Mouse (Mus musculus) stomach, embryonic 14.5 days (tissue): ENCODE data around the gene Comt. TPM values are rescaled to one million over a fixed set of nuclear protein-coding genes. Genes with fewer than 3 reads are reported as not detected.

Experiments
- ATAC-seq: fragments of 200-750 bp; cut with Nextera tagmentation; 2 replicates; pipeline ENCODE4 v1.8.0; 2017; ENCODE audit warnings: low read depth, moderate TSS enrichment; ENCODE audit not compliant: insufficient number of reproducible peaks, insufficient read depth, low FRiP score
- H3K27ac ChIP-seq: fragments of 300-500 bp; sonication (generic); 2 replicates; pipeline ENCODE4 v1.5.1; 2014; ENCODE audit warnings: mild to moderate bottlenecking, low read length, moderate library complexity, mixed read lengths
- H3K27me3 ChIP-seq: fragments of 300-500 bp; sonication (generic); 2 replicates; pipeline ENCODE4 v1.6.1; 2014; ENCODE audit warnings: low read length, control low read depth, mixed read lengths; ENCODE audit not compliant: control insufficient read depth, insufficient read depth
- H3K36me3 ChIP-seq: fragments of 300-500 bp; sonication (generic); 2 replicates; pipeline ENCODE4 v1.6.1; 2014; ENCODE audit warnings: mild to moderate bottlenecking, control low read depth, low read length, moderate library complexity, mixed read lengths; ENCODE audit not compliant: control insufficient read depth, insufficient read depth
- H3K4me1 ChIP-seq: fragments of 300-500 bp; sonication (generic); 2 replicates; pipeline ENCODE4 v1.6.1; 2014; ENCODE audit warnings: low read length, control low read depth, mixed read lengths; ENCODE audit not compliant: control insufficient read depth, insufficient read depth
- H3K4me2 ChIP-seq: fragments of 300-500 bp; sonication (generic); replicated peaks from 2 replicates; pipeline ENCODE4 v1.6.1; 2014; ENCODE audit warnings: low read depth, low read length, control low read depth
- H3K4me3 ChIP-seq: fragments of 300-500 bp; sonication (generic); 2 replicates; pipeline ENCODE4 v1.5.1; 2014; ENCODE audit warnings: low read depth, low read length, control low read depth
- H3K9ac ChIP-seq: fragments of 300-500 bp; sonication (generic); replicated peaks from 2 replicates; pipeline ENCODE4 v1.6.1; 2014; ENCODE audit warnings: low read depth, mild to moderate bottlenecking, control low read depth, low read length, moderate library complexity, mixed read lengths
- H3K9me3 ChIP-seq: fragments of 300-500 bp; sonication (generic); 2 replicates; pipeline ENCODE4 v1.6.1; 2016; ENCODE audit warnings: low read depth, low read length, control low read depth; ENCODE audit not compliant: control insufficient read depth
- whole genome bisulfite sequencing: fragments of 180-500 bp; shearing (Covaris S2); extraction: QIAGEN DNeasy Blood & Tissue Kit; methylation state at CpG from one replicate; pipeline ENCODE4 v1.1.7; 2014; 5-methylcytosine and 5-hydroxymethylcytosine counted together
- polyA plus RNA-seq: library from polyadenylated mRNA; unstranded; fragments of >200 nt; fragmentation: Nextera tagmentation; extraction: Ambion mirVana; gene quantifications from 2 replicates; pipeline ENCODE4 v1.2.1, GENCODE M21; 2014

Gene Comt
- polyA plus RNA-seq, 1 experiment from 2014 or later, result 99.0 TPM

DNA sequence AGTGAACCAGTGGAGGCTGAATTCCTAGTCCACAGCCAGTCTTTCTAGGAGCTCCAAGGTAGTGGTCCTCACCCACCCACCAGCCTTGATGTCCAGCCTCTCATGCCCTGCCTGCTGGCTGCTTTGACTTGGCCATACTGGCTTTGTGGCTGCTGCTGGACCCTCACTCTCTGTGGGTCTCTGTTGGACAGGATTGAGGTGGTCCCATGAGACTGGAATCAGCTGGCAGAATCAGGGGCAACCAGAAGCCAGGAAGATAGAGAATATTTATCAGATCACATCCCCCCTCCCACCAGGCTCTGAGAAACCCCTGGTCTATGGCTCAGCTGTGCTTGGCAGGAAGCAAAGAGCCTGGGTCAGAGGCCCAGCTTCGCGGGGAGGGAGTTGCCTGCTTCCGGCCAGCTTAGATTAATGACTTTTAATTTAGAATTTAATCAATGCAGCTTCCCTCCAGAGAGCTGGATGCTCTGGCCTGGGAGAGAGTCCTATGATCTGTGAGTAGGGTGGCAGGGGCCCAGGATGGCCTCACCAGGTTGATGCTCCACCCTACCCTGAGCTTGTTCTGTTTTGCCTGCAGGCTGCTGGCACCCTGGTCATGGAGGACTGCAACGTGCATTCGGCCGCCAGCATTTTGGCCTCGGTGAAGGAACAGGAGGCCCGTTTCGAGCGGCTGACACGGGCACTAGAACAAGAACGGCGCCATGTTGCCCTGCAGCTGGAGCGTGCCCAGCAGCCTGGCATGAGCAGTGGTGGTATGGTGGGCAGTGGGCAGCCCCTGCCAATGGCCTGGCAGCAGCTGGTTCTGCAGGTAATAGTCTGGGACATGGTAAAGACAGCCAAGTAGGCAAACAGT is 37.8 kb downstream of the Comt start:
- WGBS, result 79% methylated on average over 14 of the region's 14 CpGs
- H3K36me3 ChIP-seq, result no peaks in the 10 kb centered on the region
- H3K4me1 ChIP-seq, result peaks cover 25% of the 10 kb centered on the region; the same call in 1 of the 2 replicates
- H3K9ac ChIP-seq, result no peak overlapping the region
- no peak for ATAC-seq
- peak overlapping the region; percentile 6; the same call in 1 of the 2 replicates for H3K27ac ChIP-seq
- H3K27me3 ChIP-seq, result no peaks in the 10 kb centered on the region
- no peaks in the 10 kb centered on the region for H3K9me3 ChIP-seq
- H3K4me3 ChIP-seq, result no peak overlapping the region
- no peak overlapping the region for H3K4me2 ChIP-seq

DNA sequence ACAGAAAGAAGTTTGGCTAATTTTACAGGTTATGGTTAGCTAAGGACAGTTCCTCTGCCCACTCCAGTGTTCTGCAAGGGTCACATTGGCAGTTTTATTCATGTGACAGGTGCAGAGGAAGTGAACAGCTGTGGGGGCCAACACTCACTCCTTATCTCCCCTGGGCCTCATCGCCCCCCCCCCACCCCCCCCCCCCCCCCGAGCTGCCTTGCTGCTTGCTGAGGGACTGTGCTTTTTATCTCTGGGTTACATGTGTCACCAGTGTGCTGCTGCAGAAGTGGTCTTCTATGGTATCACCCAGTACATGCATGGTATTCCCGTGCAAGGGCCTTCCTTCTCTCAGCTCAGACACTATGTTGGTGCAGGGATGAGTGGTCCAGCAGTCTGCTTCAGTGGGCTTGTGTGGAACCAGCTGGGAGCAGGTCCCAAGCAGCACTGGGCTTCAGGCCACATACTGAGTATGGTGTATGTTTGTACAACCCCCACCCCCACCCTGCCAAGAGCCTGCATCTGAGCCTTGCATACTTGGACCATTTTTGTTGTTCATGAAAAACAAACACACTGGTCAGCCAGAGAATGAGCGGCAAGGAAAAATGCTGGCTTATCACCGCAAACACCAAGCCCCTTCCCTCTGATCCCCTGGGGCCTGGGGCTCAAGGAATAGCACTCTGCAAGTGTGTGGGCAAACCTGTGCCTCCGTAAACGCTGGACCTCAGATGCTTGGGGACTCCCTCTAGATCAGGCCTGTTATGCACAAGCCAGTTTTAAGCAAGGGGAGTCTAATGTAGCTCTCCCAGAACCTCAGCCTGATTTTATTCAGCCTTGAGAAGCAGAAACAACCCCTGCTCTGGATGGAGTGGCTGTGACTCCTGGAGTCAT is 38.7 kb downstream of the Comt start:
- Histone ChIP-seq H3K9me3 (no peaks in the 10 kb centered on the region), H3K27me3 (no peaks in the 10 kb centered on the region), H3K4me2 (no peak overlapping the region), H3K27ac (peak overlapping the region; percentile 6; the same call in 1 of the 2 replicates), H3K4me1 (peaks cover 25% of the 10 kb centered on the region; the same call in 1 of the 2 replicates), H3K4me3 (no peak overlapping the region), H3K9ac (no peak overlapping the region), H3K36me3 (no peaks in the 10 kb centered on the region)
- 35% methylated on average over 6 of the region's 7 CpGs for WGBS
- ATAC-seq, result no peak

DNA sequence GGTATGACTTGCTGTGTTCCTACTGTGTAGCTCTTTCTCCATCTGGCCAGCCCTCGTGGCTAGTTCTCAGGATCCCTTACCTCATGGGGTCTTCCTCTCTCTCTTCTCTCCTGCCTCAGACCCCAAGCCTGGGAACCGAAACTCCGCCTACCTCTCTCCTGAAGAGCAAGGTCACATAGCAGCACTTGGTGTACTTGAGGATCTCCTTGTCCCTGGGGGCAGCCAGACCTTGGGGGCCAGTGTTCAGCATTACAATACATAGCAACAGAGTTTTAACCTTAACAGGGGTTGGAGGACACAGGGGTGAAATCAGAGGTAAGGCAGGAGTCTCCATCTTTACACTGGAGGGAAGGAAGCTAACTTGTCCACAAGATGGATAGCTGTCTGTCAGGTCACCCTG is 39.7 kb downstream of the Comt start:
- Histone ChIP-seq H3K27ac (no peak overlapping the region), H3K27me3 (no peaks in the 10 kb centered on the region), H3K4me1 (peaks cover 30% of the 10 kb centered on the region; the same call in 1 of the 2 replicates), H3K36me3 (no peaks in the 10 kb centered on the region), H3K4me3 (no peak overlapping the region), H3K9ac (no peak overlapping the region), H3K4me2 (no peak overlapping the region), H3K9me3 (no peaks in the 10 kb centered on the region)
- 64% methylated on average over 3 of the region's 3 CpGs for WGBS
- no peak for ATAC-seq

DNA sequence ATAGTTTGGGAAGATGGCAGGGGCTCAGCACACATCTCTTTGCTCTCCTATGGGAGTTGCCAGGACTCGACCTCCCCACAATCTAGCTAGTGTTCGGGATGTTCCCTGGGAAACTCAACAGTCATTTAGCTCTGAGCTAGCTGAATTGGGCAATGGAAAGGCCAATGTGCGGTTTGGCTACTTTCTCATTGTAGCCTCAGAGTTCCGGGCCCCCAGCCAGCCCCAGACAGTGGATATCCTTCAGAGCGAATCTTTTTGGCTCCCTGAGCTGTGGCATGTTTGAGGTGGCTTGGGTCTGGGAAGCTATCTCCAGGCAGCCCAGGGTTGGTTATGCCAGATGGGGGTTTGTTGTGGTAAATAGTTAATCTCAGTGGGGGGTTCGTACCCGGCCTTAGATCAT is 40.2 kb downstream of the Comt start:
- no peaks in the 10 kb centered on the region for H3K9me3 ChIP-seq

DNA sequence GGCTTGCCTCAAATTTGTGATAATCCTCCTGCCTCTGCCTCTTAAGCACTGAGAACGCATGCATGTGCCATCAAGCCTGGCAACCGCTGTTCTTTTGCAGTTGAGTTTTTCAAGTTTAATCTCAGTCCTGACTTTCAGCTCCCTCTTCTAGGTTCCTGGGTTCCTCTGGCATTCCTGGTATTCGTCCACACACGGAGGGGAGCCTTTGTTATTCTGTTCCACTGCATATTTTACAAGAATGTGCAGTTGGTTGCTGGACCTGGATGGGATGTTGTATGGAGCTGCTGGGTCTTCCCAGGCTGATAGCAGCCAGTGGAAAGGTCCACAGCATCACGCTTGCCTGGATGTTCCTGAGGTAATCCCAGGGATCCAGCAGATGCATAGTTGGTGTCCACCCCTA is 41.2 kb downstream of the Comt start:
- peaks cover 36% of the 10 kb centered on the region; the same call in 1 of the 2 replicates for H3K4me1 ChIP-seq
- WGBS, result 64% methylated on average over 5 of the region's 5 CpGs

More for the DNA sequence above, 40.2 kb downstream of the Comt start:
- no peak for ATAC-seq
- H3K9ac ChIP-seq, result no peak overlapping the region
- H3K4me2 ChIP-seq, result no peak overlapping the region
- no peak overlapping the region for H3K4me3 ChIP-seq
- WGBS, result 85% methylated on average over 7 of the region's 7 CpGs
- H3K4me1 ChIP-seq, result peaks cover 35% of the 10 kb centered on the region; the same call in 1 of the 2 replicates
- H3K27ac ChIP-seq, result no peak overlapping the region
- no peaks in the 10 kb centered on the region for H3K27me3 ChIP-seq
- H3K36me3 ChIP-seq, result no peaks in the 10 kb centered on the region

DNA sequence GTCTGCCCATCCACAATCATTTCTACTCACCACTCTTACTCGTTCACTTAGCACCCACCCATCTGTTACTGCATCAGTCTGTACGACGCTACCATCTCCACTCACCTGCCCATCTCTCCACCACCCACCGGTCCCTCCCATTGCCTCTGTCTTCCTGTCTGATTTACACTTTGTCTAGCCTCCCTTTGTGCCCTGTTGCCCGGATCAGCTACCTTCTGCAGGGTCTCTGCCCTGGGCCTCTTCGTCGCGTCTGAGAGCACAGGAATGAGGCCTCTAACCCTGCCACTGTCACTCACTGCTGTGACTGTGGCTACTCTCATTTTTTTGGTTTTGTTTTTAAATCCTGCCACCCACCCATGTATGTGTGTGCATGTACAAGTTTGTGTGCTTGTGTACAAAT is 42.0 kb downstream of the Comt start:
- Histone ChIP-seq H3K9me3 (no peaks in the 10 kb centered on the region), H3K4me3 (no peak overlapping the region), H3K27me3 (no peaks in the 10 kb centered on the region), H3K27ac (no peak overlapping the region), H3K9ac (no peak overlapping the region), H3K4me1 (peaks cover 36% of the 10 kb centered on the region; the same call in 1 of the 2 replicates), H3K4me2 (no peak overlapping the region), H3K36me3 (no peaks in the 10 kb centered on the region)
- 85% methylated on average over 8 of the region's 8 CpGs for WGBS
- no peak for ATAC-seq

More for the DNA sequence above, 41.2 kb downstream of the Comt start:
- Histone ChIP-seq H3K9me3 (no peaks in the 10 kb centered on the region), H3K4me2 (no peak overlapping the region), H3K4me3 (no peak overlapping the region), H3K9ac (no peak overlapping the region), H3K27ac (no peak overlapping the region), H3K27me3 (no peaks in the 10 kb centered on the region), H3K36me3 (no peaks in the 10 kb centered on the region)
- no peak for ATAC-seq

DNA sequence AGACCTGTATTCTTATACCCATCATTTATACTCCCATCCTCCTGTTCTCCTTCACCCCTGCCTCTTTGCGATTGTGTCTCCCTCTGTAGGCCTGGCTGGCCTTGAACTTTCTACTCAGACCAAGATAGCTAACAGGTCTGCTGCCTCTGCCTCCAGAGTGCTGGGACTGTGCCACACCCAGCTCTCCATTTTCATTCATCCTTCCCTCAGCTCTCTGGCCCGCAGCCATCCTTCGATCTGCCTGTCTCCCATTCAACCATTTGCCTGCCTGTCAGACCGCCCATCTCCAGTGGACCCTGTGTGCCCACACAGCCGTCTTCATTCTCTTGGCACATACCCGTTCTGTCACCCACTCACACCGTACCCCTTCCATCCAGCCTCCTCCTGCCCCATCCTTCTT is 42.4 kb downstream of the Comt start:
- no peaks in the 10 kb centered on the region for H3K27me3 ChIP-seq
- ATAC-seq, result no peak
- peaks cover 34% of the 10 kb centered on the region; the same call in 1 of the 2 replicates for H3K4me1 ChIP-seq
- H3K9ac ChIP-seq, result no peak overlapping the region
- H3K4me3 ChIP-seq, result no peak overlapping the region
- H3K9me3 ChIP-seq, result no peaks in the 10 kb centered on the region
- H3K4me2 ChIP-seq, result no peak overlapping the region
- WGBS, result 78% methylated on average over 7 of the region's 7 CpGs
- no peaks in the 10 kb centered on the region for H3K36me3 ChIP-seq
- no peak overlapping the region for H3K27ac ChIP-seq

DNA sequence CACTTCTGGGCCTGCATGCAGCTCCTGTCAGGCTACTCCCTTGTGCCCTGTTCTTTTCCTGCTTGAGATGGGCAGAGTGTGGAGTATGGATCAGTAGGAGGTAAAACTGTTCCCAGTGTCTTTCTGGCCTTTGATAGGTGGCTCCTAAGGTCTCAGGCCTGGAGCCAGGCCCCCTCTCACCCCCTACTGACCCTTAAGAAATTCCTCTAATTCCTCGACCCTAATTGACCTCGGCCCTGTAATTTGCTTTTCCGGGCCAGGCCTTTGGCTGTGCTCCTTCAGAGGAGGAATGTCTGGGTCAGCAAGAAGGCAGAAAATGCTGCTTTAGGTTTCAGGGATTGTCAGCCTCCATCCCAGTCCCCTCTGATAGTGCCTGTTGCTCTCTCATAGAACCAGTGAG is 42.9 kb downstream of the Comt start:
- H3K4me1 ChIP-seq, result peaks cover 30% of the 10 kb centered on the region; the same call in 1 of the 2 replicates
- H3K27ac ChIP-seq, result no peak overlapping the region
- 18% methylated on average over 3 of the region's 3 CpGs for WGBS
- ATAC-seq, result no peak
- no peak overlapping the region for H3K4me3 ChIP-seq
- H3K27me3 ChIP-seq, result no peaks in the 10 kb centered on the region
- H3K9me3 ChIP-seq, result no peaks in the 10 kb centered on the region
- H3K4me2 ChIP-seq, result no peak overlapping the region
- H3K36me3 ChIP-seq, result no peaks in the 10 kb centered on the region
- H3K9ac ChIP-seq, result no peak overlapping the region
